Mouse (Mus musculus) gastrocnemius, postnatal 10 days (tissue): ENCODE data around the gene Spaca3. TPM values are rescaled to one million over a fixed set of nuclear protein-coding genes. Genes with fewer than 3 reads are reported as not detected.

Source experiments
- DNase-seq: peaks from one replicate; pipeline ENCODE4 v3.0.0; 2021; ENCODE audit warnings: mixed read lengths
- total RNA-seq, 2 experiments: library from RNA; stranded (reverse); gene quantifications; 2 replicates each; pipeline ENCODE4 v1.2.3; 2021

Spaca3 gene
- total RNA-seq, 2 experiments from 2014 or later = not detected

DNA sequence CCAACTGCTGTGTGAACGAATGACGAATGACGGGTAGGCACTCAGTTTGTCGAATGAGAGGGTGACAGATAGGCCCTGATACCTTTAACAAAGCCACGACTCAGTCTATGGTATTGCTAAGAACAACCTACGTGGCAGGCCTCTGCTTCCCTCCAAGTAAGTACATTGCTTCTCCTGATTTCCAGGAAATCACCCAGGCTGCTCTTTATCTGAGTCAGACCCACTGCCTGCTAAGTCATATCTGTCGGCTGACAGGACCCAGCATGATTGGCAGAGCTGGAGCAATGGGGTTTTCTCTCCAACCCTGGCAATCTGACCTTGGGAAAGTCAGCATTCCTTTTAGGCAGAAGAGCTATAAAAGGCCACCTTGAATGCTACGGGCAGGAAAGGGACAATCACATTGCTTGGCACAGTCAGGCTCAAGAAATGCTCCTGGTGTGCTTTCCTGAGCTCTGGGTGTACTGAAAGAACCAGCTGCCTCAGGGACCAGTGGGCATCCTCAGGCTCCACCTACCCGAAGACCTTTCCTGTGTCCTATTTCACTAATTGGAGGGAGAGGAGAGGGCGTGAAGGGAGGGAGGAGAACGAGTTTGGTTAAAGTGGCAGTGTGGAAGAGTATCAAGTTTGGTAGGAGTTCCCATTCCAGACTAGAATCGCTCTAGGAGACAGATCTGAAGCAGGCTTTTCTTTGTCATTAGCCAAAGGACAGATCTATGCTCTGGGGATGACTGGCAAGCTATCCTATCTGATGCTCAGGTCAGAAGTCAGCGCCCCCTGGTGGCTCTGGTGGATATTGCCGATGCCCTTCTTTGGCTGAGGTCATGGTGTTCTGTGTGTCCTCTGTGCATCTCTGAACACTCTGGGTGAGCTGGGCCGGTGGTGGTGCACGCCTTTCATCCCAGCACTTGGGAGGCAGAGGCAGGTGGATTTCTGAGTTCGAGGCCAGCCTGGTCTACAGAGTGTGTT, 14.6 kb downstream of the Spaca3 start:
- DNase-seq = peak; percentile 60

DNA sequence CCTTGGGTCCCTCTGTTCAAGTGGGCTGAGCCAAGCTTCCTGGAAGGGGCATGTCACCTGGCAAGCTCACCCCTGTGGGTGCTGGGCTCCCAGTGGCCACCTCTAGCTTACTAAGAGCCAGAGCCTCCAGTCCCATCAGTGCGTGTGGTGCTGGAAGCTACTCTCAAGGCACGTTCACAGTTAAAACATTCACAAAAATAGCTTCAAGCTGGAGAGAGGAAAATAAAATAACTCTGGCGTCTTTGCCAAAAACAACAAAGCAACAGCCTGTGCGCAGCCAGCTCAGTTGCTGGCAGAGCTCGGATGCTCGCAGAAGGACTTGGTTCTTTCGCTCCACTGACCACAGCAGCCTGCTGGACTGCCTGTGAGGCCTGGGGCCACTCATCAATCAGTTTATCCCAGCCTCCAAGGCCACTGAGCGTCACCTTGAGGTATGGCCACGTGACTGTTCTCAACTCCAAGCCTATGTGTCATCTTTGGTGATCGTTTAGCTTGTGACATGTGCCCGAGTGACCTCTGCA, 19.0 kb downstream of the Spaca3 start:
- peak; percentile 17 for DNase-seq

DNA sequence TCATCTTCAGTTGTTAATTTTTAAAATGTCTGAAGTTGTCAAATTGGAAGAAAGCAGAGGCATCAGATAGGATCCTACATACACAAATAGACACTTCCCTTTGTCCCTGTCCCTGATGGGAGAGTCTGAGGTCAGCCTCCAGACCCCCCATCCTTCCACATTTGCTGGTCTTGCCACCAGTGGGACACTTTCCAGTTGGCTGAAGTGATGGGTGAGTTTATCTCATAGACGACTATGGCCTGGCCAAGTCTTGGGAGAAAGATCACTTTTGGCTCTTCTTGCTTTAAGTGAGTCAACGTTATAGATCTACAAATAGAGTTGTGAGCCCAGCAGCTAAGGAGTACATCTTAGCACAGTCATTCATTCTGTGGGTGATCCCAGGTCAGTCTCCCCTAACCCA, 19.9 kb downstream of the Spaca3 start:
- DNase-seq = no peak

DNA sequence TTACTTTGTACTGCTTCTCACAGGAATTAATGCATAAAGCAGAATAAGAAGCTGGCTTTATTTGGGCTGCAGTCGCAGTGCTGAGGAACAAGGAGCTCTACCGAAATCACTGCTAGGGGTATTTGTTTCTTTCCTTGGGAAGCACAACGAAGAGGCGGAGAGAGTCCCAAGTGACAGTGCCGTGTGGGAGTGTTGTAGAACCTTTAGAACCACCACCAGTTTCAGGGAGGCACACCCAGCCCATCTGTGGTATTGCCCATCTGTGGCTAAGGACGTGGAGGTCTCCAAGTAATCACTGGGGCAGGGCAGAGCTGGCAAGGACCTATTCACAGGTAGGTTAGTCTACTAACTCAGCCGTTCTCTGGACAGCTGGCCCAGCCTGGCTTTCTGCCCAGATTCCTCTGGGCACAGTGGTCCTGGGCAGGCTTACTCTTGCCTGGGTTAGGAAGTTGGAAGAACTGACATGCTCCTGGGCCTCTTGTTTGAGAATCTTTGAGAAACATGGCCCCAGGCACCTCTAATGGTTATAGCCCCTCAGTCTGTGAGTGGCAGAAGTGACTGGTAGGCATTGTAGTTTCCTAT, 24.2 kb downstream of the Spaca3 start:
- no peak for DNase-seq

DNA sequence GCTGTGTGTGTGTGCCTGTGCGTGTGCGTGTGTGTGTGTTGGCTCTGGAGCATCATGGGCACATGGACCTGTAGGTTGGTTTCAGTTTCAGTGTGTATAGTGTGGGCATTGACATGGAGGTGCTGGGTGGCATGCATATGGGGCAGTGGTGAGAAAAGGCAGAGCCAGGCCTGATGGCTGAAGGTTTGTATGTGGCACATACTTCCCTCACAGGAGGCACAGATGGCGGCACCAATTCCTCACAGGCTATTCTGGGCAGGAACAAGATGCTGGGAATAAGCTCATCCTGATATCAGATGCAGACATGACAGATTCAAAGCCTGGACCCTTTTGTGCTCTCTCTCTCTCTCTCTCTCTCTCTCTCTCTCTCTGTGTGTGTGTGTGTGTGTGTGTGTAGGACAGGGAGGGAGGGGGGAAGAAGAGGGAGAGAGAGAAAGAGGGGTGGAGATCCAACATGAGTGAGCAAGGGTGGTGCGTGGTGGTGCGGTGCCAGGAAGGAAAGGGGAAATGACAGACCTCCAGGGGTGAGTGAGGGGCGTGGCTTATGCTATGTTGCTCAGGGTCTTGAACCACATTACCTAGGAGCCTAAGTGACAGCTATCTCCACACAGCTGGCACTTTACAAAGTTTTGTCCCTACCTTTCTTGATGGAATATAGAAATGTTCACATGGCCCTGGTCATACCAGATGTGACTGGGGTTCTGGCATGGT, 26.5 kb downstream of the Spaca3 start:
- no peak for DNase-seq

DNA sequence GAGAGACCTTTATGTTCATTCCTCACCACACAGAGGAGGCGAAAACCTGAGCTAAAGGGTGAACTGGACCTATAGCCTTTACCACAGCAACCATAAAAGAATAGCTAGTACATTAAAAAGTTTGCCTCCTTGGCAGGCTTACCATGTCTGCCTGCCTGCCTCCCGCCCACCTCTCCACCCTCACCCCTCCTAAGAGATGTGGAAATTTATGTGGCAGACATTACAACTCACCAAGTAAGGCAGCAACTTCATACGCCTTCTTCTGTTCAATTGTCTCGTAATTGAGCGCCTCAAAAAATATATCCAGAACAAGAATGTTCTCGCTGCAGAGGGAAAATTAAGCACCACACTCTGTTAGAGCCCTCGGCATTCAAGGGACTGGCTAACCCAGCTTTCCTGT, 28.2 kb downstream of the Spaca3 start:
- DNase-seq = no peak

DNA sequence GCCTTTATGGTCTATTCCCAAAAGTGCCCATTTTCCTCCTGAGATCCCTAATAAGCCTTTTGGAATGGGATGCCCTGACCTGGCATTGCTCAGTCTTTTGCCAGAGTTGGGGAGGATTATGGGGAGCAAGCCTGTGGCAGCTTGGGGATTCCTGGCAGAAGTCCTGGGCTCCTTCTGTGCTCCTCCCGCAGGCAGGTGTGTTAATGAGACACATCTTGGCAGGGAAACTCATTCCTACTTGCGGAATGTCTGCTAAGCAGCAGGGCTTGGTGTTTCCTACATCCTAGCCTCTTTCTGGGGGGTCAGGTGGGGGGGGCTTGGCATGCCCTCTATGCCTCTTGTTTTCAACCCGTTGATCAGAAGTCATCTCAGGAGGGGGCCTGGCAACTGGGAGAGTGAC, 28.9 kb downstream of the Spaca3 start:
- no peak for DNase-seq

DNA sequence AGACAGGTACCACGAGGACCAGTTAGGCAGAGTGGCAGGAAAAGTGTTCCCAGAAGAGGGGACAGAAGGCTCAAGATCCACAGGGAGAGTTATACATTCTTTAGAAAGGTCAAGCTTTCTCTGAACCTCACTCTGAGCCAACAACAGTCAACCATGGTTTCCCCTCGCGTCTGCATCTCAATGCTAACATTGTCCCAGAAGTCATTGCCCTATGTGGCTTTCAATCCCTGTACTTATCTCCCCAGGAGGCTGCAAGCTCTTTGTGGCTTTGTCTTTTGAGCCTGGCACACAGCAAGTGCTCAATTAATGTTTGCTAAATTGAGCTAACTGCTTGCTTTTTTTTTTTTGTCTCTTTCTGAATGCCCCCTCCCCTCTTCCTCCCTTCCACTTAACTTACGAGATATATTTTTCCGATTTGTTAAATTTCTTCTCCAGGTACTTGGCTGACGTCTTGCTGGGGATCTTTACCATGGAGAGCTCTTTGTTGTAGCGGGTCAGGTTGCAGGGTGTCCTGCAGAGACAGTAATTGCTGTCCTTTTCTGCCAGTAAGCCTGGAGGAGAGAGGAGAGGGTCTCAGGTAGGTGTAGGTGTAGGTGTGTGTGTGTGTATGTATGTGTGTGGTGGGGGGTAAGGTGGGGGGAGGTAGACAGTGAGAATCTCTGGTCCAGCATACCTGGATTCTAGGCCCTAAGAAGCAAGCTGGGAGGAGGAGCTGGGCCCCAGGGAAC, 31.3 kb downstream of the Spaca3 start:
- DNase-seq = no peak

DNA sequence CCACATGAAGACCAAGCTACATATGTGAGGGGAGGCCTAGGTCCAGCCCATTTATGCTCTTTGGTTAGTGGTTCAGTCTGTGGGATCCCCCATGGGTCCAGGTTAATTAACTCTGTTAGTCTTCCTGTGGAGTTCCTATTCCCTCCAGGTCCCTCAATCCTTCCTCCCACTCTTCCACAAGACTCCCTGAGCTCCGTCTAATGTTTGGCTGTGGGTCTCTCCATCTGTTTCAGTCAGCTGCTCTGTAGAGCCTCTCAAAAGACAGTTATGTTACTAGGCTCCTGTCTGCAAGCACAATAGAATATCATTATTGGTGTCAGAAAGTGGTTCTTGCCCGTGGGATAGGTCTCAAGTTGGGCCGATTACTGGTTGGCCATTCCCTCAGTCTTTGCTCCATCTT, 37.7 kb downstream of the Spaca3 start:
- no peak for DNase-seq

DNA sequence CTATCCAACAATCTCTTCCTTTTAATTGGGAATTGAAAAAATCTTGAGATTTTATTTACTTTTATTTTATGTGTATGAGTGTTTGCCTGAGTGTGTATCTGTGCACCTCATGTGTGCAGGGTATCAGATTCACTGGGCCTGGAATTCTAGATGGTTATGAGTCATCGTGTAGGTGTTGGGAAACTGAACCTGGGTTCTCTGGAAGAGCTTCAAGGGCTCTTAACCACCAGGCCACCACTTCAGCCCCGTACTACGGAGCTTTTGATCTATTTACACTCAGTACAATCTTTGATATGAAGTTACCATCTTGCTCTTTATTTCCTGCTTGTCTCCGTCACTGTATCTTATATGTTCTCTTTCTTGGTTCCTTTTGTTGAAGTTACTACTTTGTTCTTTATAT, 42.4 kb downstream of the Spaca3 start:
- DNase-seq = no peak

DNA sequence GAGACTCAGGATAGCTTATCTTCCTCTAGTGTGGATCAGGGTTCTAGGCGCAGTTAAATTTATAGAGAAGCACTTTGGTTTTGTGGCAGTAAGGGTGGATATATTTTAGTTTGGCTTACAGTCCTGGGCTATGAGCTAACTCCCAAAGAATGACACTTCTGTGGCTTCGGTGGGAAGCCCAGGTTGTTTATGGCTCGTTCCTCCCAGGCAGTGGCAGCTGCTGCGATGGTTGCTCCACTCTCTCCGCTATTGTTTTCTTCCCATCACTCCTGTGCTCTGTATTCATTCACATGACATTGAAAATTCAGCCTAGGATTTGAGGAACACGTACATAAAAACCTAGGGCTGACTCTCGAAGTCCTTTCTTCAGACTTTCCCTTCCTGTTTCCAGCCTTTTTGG, 44.5 kb downstream of the Spaca3 start:
- no peak for DNase-seq

DNA sequence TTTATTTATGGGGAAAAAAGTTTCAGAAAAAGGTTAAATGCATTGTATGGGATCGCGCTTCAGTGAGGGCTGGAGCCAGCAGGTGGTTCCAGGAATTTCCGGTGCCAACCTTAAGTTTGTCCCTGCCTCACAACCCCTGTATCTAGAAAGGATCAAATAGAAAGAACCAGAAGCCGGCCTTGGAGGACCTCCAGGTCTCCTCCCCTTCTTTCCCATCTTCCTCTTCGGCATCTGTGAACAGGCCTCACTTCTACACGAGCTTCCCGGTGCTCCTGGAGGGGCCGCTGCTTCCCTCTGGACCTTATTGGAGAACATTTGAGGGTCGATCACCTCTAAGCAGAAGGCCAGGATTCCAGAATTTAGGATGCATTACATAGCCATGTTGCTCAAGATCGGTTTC, 45.3 kb downstream of the Spaca3 start:
- DNase-seq = no peak

DNA sequence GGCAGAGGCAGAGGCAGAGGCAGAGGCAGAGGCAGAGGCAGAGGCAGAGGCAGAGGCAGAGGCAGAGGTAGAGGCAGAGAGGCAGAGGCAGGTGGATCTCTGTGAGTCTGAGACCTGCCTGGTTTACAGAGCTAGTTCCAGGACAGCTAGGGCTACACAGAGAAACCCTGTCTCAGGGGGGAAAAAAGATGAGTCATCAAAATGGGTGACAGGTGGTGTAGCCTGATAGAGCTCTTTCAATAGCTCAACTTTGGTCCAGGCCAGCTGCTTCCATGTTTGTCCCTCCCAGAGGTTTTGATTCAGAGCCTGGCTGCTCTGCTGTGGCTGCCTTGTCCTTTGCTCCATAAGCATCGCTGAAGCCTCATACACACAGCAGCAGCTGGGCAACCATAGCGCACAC, 46.4 kb downstream of the Spaca3 start:
- no peak for DNase-seq

DNA sequence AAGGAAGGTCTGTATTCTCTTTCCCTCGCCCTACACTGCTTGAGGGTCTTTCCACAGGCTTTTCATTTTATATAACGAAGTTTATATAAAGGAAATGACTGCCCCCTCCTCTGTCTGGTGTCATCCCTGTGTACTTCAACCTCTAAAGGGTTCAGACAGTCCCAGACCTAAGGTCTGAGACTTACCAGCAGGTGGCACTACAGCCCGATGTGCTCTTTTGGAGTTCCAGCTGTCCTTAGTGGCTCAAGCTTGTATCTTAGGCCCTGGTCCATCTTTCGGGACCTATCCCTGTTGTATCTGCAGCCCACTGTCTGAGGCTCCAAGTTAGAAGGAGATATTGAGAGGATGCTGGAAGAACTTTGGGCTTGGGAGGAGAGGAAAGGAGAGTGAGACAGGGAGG, 48.3 kb downstream of the Spaca3 start:
- peak; percentile 65 for DNase-seq

DNA sequence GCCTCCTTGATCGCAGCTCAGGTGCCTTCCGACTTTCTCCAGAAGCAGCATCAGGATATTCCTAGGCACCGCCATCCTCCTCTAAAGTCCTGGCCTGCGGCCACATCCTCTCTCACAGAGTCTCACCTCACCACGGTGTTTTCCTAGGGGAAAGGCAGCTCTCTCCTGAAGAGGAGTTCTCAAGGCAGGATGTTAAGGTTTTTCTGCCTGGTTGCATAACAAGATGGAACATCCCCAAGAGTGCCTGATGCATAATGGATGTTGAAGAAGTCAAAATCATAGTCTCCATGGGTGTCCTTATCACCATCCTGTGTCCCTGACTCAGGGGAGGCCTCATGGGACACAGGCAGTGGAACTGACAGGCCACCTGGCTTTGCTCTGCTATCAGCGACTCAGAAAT, 49.7 kb downstream of the Spaca3 start:
- no peak for DNase-seq

DNA sequence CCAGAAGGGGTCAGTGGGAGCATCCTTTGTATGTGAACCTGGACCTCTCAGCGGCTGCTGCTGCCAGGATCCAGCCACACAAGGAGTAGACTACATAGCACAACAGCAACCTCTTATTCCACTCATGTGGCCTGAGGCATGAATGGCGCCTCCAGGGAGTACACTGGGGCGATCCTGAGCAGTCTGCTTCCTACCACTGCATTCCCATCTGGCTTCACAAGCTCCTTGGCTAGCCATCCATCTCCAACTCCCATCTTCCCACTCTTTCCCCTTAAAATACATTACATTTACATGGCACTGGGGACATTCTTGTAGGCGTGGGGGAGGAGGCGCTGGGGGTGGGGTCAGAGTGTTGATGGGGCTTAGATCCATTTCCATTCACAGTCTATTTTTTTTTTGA, 54.6 kb downstream of the Spaca3 start:
- no peak for DNase-seq

DNA sequence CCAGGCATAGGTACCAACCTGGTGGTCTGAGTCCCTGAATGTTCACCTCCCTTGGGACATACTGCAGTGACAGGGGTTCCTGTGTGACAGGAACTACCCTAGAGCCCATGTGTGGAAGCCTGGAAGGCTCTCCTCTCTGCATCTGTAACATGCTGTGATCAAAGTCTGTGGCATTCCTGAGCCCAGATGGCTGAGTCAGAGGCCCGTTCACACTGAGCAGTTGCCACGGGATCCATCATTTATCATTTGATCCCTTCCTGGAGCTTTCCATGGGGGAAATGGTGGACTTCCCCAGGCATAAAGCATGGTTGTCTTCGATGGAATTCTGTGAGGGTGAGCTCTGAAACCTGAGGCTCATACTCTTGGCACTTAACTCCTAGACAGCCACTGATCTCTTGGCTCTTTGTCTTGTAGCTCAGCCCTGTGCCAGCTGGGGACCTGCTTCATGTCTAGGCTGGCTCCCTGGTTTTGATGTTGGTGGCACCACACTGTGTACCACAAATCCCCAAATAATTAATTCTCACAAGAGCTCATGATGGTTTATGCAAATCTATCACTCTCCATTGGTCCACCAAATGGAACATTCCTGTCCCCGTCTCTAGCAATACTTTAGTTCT, 55.4 kb downstream of the Spaca3 start:
- DNase-seq = no peak
